Mouse (Mus musculus) kidney, embryonic 16.5 days (tissue): ENCODE data around the gene Rpl11. TPM values are rescaled to one million over a fixed set of nuclear protein-coding genes. Genes with fewer than 3 reads are reported as not detected.

Experiments
- ATAC-seq: fragments of 200-750 bp; cut with Nextera tagmentation; 2 replicates; pipeline ENCODE4 v1.8.0; 2017; ENCODE audit warnings: moderate TSS enrichment; ENCODE audit not compliant: low FRiP score, low TSS enrichment
- H3K27ac ChIP-seq: fragments of 300-500 bp; sonication (generic); 2 replicates; pipeline ENCODE4 v1.5.1; 2014; ENCODE audit warnings: low read length
- H3K27me3 ChIP-seq: fragments of 300-500 bp; sonication (generic); 2 replicates; pipeline ENCODE4 v1.6.1; 2014; ENCODE audit warnings: low read length, control low read depth, mixed read lengths; ENCODE audit not compliant: insufficient read depth
- H3K36me3 ChIP-seq: fragments of 300-500 bp; sonication (generic); 2 replicates; pipeline ENCODE4 v1.6.1; 2014; ENCODE audit warnings: low read length, control low read depth, mixed read lengths; ENCODE audit not compliant: insufficient read depth
- H3K4me1 ChIP-seq: fragments of 300-500 bp; sonication (generic); 2 replicates; pipeline ENCODE4 v1.6.1; 2014; ENCODE audit warnings: low read length, control low read depth, mixed read lengths; ENCODE audit not compliant: insufficient read depth
- H3K4me2 ChIP-seq: fragments of 300-500 bp; sonication (generic); replicated peaks from 2 replicates; pipeline ENCODE4 v1.6.1; 2014; ENCODE audit warnings: low read depth, low read length
- H3K4me3 ChIP-seq: fragments of 300-500 bp; sonication (generic); 2 replicates; pipeline ENCODE4 v1.5.1; 2014; ENCODE audit warnings: mild to moderate bottlenecking, low read length
- H3K9ac ChIP-seq: fragments of 300-500 bp; sonication (generic); replicated peaks from 2 replicates; pipeline ENCODE4 v1.6.1; 2014; ENCODE audit warnings: low read length
- H3K9me3 ChIP-seq: fragments of 300-500 bp; sonication (generic); 2 replicates; pipeline ENCODE4 v1.6.1; 2016; ENCODE audit warnings: low read length, control low read depth
- WGBS: fragments of 180-500 bp; shearing (Covaris S2); extraction: QIAGEN DNeasy Blood & Tissue Kit; methylation state at CpG from one replicate; pipeline ENCODE4 v1.1.7; 2014; 5-methylcytosine and 5-hydroxymethylcytosine counted together
- polyA plus RNA-seq: library from polyadenylated mRNA; unstranded; fragments of >200 nt; fragmentation: Nextera tagmentation; extraction: Ambion mirVana; gene quantifications from 2 replicates; pipeline ENCODE4 v1.2.1, GENCODE M21; 2015

The Rpl11 gene
- polyA plus RNA-seq, 1 experiment from 2014 or later, result 438 TPM

DNA sequence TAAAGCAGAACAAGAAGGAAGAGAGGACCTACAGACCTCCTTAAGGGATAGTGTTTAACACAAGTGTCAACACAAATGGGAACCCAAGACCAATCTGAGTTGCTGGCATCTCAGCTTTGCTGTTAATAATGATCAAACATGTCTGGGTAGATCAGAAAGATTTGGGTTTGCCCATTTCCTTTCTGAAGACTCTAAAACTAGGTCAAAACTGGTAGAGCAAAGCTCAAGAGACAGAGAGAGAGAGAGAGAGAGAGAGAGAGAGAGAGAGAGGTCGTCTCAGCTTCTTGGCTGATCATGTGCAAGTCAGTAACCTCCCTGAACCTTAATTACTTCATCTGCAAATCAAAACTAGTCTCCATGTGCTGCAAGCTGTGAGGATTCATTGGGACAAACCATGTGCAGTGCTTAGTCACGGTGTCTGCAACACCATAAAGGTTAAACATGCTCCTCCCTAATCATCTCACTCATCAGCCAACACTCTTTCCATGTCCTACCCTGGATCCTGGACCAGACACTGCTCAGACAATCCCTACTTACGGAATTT, 37.1 kb downstream of the Rpl11 start:
- 86% methylated on average over 3 of the region's 3 CpGs for WGBS
- H3K4me1 ChIP-seq, result peaks cover 11% of the 10 kb centered on the region
- ATAC-seq, result no peak

DNA sequence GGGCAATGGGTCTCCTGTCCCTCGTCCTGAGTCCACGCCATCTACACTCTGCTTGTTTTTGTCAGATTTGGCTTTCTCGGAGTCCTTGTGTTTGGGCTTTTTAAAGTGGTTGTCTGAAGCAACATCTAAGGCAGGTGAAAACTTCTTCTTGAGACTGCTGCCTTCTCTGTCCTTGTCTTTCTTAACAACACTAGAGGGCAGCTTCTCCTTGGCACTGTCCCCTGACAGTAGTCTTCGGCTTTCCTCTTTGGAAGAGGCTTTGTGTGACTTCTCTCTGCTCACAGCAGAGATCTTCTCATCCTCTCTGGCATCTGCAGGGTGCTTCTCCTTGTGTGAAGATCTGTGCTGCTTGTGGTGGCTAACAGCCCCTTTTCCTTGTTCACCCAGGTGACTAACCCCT, 42.6 kb downstream of the Rpl11 start:
- H3K27me3 ChIP-seq, result no peaks in the 10 kb centered on the region
- H3K4me1 ChIP-seq, result no peaks in the 10 kb centered on the region
- no peak overlapping the region for H3K4me3 ChIP-seq
- peaks cover 57% of the 10 kb centered on the region for H3K36me3 ChIP-seq
- H3K9ac ChIP-seq, result no peak overlapping the region
- no peaks in the 10 kb centered on the region for H3K9me3 ChIP-seq
- H3K27ac ChIP-seq, result no peak overlapping the region
- no peak for ATAC-seq
- H3K4me2 ChIP-seq, result no peak overlapping the region
- WGBS, result 84% methylated on average over 4 of the region's 4 CpGs

More for the DNA sequence above, 37.1 kb downstream of the Rpl11 start:
- Histone ChIP-seq H3K27me3 (no peaks in the 10 kb centered on the region), H3K27ac (no peak overlapping the region), H3K36me3 (peaks cover 15% of the 10 kb centered on the region), H3K9me3 (no peaks in the 10 kb centered on the region), H3K4me2 (no peak overlapping the region), H3K4me3 (no peak overlapping the region), H3K9ac (no peak overlapping the region)

DNA sequence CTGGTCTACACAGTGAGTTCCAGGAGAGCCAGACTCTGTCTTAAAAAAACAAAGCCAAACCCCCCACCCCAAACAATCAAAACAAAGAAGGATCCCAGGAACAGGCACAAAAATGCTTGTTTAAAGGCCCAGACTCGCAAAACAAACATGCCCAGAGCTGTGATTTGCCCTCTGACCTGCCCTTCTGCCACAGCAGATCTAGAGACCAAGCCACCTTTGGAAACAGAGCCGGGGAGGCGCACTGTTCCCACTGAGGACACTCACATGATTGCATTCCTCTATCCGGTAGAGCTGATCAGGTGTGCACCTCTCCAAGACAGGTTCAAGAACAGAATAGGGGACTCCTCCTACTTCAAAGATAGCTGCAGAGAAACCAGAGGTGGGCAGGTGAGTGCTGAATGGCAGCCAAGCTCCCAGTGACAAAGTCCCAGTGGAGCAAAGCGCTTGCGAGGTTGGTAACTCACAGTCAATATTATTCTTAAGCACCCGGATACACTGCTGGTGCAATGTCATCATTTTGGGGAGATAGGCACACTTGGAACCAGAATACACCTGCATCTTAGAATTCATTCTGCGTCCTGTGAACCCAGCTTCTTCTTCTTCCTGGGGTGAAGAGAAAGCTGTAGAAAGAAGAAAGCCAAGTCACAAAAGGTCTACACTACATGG, 44.3 kb downstream of the Rpl11 start:
- Histone ChIP-seq H3K4me1 (no peaks in the 10 kb centered on the region), H3K9ac (no peak overlapping the region), H3K4me3 (no peak overlapping the region), H3K27me3 (no peaks in the 10 kb centered on the region), H3K4me2 (no peak overlapping the region), H3K36me3 (peaks cover 72% of the 10 kb centered on the region), H3K27ac (no peak overlapping the region), H3K9me3 (no peaks in the 10 kb centered on the region)
- ATAC-seq, result no peak
- WGBS, result 87% methylated on average over 8 of the region's 8 CpGs

DNA sequence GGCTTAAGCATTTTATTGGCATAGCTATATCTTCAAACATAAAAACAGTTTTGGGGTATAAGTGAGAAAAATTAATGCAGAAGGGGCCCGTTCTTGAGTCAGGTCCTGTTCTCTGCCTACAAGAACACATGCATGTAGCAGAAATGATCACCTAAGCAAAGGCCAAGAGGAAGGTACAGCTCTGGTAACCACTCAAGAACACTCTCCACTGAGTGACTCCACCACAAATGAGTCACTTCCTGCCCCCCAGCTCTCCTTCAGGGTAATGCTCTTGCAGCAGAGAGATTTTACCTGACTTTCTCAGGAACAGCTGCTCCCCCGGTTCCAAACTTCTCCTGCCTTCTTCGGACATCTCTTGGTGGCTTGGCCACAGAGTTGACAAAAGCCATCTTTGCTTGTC, 46.4 kb downstream of the Rpl11 start:
- WGBS, result 94% methylated on average over 3 of the region's 3 CpGs
- no peaks in the 10 kb centered on the region for H3K4me1 ChIP-seq
- peaks cover 79% of the 10 kb centered on the region for H3K36me3 ChIP-seq
- H3K9ac ChIP-seq, result no peak overlapping the region
- no peak for ATAC-seq
- H3K27ac ChIP-seq, result no peak overlapping the region
- H3K4me3 ChIP-seq, result no peak overlapping the region
- no peak overlapping the region for H3K4me2 ChIP-seq
- no peaks in the 10 kb centered on the region for H3K9me3 ChIP-seq
- no peaks in the 10 kb centered on the region for H3K27me3 ChIP-seq

DNA sequence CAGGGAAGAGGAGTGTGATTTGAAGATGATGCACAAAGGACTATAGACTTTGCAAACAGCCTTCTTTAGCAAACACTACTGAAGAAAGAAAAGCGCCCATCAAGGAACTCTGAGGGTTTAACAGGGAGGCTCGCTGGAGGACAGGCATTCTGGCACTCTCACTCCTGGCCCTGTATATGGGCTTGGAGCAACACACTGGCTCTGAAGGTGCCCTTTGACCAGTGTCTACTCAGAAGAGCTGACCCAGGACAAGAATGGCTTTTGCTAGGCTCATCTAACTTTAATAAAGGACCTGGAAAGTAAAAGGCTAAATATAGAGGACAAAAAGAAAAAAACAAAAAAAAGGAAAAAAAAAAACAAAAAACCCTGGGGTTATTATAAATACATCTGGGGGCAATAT, 48.3 kb downstream of the Rpl11 start:
- H3K27ac ChIP-seq, result no peak overlapping the region
- 92% methylated on average over 2 of the region's 2 CpGs for WGBS
- H3K27me3 ChIP-seq, result no peaks in the 10 kb centered on the region
- no peak overlapping the region for H3K4me2 ChIP-seq
- H3K9me3 ChIP-seq, result no peaks in the 10 kb centered on the region
- ATAC-seq, result no peak
- no peak overlapping the region for H3K9ac ChIP-seq
- no peaks in the 10 kb centered on the region for H3K4me1 ChIP-seq
- peaks cover 61% of the 10 kb centered on the region for H3K36me3 ChIP-seq
- no peak overlapping the region for H3K4me3 ChIP-seq

DNA sequence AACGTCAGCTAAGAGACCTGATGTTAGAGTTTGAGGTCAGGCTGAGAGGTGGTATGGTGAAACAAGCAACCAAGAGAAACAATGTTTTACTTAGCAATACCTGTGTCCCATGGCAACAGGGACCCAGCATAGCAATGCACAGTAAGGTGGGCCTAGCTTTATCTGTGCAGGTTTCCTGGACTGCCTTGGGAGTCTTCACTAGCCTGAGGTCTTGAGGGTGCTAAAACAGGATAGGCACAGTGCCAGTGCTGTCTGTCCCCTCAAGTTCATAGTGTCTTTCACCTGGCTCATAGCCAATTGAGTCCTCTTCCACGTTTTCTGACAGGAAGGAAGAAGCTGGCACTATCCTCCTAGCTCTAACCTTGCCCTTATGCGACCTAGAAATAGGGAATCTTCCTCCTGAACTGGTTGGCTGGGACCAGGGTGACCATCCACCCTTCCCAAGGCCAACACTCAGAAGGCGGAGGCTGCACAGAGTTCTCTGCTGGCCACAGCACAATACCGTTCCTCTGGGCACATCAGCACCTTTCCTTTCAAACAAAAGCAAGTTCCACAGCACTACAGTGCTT, 49.0 kb downstream of the Rpl11 start:
- Histone ChIP-seq H3K27ac (no peak overlapping the region), H3K4me1 (no peaks in the 10 kb centered on the region), H3K9ac (no peak overlapping the region), H3K9me3 (no peaks in the 10 kb centered on the region), H3K36me3 (peaks cover 54% of the 10 kb centered on the region), H3K4me3 (no peak overlapping the region), H3K27me3 (no peaks in the 10 kb centered on the region), H3K4me2 (no peak overlapping the region)
- WGBS, result 88% methylated on average over 5 of the region's 5 CpGs
- no peak for ATAC-seq

DNA sequence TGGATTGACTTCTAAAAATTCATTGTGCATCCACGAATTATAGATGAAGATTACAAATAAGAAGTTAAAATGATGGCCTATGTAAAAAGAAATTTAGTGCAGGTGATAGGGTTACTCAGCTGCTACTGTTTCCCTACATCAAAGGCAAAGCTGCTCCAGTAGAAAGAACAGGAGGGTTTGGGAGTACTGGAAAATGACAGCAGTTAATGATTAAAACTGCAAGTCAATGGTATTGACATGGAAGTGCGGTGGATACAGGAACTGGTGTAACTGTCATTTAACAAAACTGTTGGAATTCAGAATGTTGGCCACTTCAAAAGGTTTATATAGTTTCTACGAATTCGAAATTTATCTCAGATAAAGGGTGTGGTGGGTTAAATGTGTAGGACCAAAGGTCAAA, 58.1 kb downstream of the Rpl11 start:
- Histone ChIP-seq H3K4me1 (no peaks in the 10 kb centered on the region), H3K4me3 (no peak overlapping the region), H3K27ac (no peak overlapping the region), H3K27me3 (no peaks in the 10 kb centered on the region), H3K4me2 (no peak overlapping the region), H3K9me3 (peaks cover 9% of the 10 kb centered on the region), H3K9ac (no peak overlapping the region), H3K36me3 (no peaks in the 10 kb centered on the region)
- ATAC-seq, result no peak
- WGBS, result 86% methylated on average over 4 of the region's 4 CpGs

DNA sequence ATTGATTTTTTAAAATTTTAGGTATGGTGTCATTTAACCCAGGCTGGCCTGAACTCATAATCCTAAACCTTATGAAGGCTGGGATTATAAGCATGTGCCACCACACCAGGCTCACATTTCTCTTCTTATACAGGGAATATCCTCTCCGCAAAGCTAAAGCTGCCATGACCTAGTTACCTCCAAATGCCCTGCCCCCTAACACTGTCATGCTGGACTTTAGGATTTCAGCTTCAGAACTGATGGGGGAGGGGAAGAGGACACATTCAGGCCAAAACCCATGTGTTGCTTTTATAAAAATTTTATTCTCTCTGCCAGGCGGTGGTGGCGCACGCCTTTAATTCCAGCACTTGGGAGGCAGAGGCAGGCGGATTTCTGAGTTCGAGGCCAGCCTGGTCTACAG, 59.3 kb downstream of the Rpl11 start:
- H3K4me2 ChIP-seq, result no peak overlapping the region
- no peaks in the 10 kb centered on the region for H3K36me3 ChIP-seq
- H3K4me1 ChIP-seq, result no peaks in the 10 kb centered on the region
- no peaks in the 10 kb centered on the region for H3K27me3 ChIP-seq
- H3K27ac ChIP-seq, result no peak overlapping the region
- 96% methylated on average over 6 of the region's 6 CpGs for WGBS
- peaks cover 9% of the 10 kb centered on the region for H3K9me3 ChIP-seq
- H3K4me3 ChIP-seq, result no peak overlapping the region
- H3K9ac ChIP-seq, result no peak overlapping the region
- ATAC-seq, result no peak

DNA sequence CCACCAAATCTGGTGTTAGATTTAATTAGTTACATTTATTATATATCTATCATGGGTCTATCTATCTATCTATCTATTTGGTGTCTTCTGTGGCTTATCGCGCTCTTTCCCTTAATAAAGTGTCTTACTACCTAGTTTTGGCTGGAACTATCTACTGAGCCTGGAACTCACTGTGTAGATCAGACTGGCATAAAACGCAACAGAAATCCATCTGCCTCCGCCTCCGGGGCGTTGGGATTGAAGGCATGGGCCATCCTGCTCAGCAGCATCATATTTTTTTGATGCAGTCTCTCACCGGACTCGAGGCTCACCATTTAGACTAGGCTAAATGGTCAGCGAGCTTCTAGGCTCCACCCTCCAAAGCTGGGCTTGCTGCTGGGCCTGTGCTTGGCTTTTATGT, 65.5 kb downstream of the Rpl11 start:
- Histone ChIP-seq H3K36me3 (peaks cover 18% of the 10 kb centered on the region), H3K4me3 (peak overlapping the region; percentile 90), H3K27me3 (no peaks in the 10 kb centered on the region), H3K9ac (peak overlapping the region; percentile 93), H3K4me2 (peak overlapping the region; percentile 58), H3K27ac (no peak overlapping the region), H3K4me1 (peaks cover 18% of the 10 kb centered on the region), H3K9me3 (no peaks in the 10 kb centered on the region)
- 63% methylated on average over 9 of the region's 9 CpGs for WGBS
- ATAC-seq, result no peak

DNA sequence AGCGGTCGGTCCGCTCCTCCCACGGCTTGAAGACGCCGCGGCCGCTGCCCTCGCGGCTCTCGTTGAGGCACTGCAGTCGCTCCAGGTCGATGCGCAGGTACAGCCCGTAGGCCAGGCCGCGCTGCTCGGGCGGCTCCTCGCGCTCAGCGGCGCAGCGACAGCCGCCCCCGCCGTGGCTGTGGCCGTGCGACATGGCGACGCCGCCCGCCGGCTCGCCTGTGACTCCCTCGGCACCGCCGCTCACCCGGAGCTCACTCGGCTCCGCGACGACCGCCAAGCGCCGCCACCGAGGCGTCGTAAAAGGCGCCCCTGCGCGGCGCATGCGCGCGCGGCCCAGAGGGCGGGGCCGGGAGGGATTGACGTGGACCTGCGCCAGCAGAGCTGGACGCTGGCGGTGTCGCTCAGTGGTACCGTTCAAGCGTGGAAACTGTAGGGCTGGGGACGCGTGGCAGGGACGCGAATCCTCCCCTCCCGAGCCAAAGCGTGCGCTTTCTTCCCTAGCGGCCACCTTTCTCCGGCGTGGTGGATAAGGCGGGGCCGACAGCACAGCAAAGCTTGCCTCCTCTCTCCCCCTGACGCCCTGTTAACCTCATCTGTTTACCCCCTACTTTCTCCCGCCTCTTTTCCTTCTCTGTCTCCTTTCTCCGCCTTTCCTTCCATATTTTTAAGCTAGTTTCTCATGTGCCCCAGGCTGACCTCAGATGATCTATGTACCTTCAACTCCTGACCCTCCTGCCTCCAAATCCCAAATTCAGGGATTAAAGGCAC, 66.1 kb downstream of the Rpl11 start, which contains the start of gene Pithd1:
Gene Pithd1 (minus strand): TSS at position 322 of the 768 bp plus-strand sequence.
- Histone ChIP-seq H3K9ac (peak within 1 kb of the TSS; percentile 93), H3K9me3 (no peaks in the 10 kb centered on the region), H3K4me2 (peak within 1 kb of the TSS; percentile 58), H3K36me3 (peaks cover 18% of the 10 kb centered on the region), H3K4me3 (peak within 1 kb of the TSS; percentile 90), H3K27me3 (no peaks in the 10 kb centered on the region), H3K4me1 (peaks cover 18% of the 10 kb centered on the region), H3K27ac (peak within 1 kb of the TSS; percentile 83)
- under 1% methylated on average over 75 of the region's 81 CpGs for WGBS
- ATAC-seq, result peak; percentile 96
